Mouse (Mus musculus) 3134 (cell line): Measurements from ENCODE around the gene Impg1.
"Not testable (repeated sequence)": the region's sequence is repeated elsewhere in the genome, so short reads cannot be mapped to it uniquely, and the experiment has no call there.

Experiments
- DNase-seq: peaks from one replicate; pipeline ENCODE4 v3.0.0-alpha.2; 2011; ENCODE audit warnings: low spot score; ENCODE audit not compliant: insufficient read length; ENCODE audit errors: extremely low read depth

The Impg1 gene

GRCm38 (mm10) chr9:80351295-80351677 is 114.0 kb downstream of the Impg1 start:
- DNase-seq, result no peak

- DNase-seq, result no peak
Observed at GRCm38 (mm10) chr9:80344451-80345000, 120.8 kb downstream of the Impg1 start.

GRCm38 (mm10) chr9:80342520-80342919 is 122.8 kb downstream of the Impg1 start:
- no peak for DNase-seq

- DNase-seq, result no peak
Observed at GRCm38 (mm10) chr9:80341756-80342155, 123.5 kb downstream of the Impg1 start.

GRCm38 (mm10) chr9:80340927-80341326 is 124.4 kb downstream of the Impg1 start:
- no peak for DNase-seq

- DNase-seq, result no peak
Observed at GRCm38 (mm10) chr9:80338026-80338425, 127.3 kb downstream of the Impg1 start.

- no peak for DNase-seq
Observed at GRCm38 (mm10) chr9:80335660-80336357, 129.5 kb downstream of the Impg1 start.

- no peak for DNase-seq
Observed at GRCm38 (mm10) chr9:80333998-80334605, 131.2 kb downstream of the Impg1 start.

GRCm38 (mm10) chr9:80333466-80333865 is 131.8 kb downstream of the Impg1 start:
- no peak for DNase-seq

- peak; percentile 56 for DNase-seq
Observed at GRCm38 (mm10) chr9:80332153-80332552, 133.1 kb downstream of the Impg1 start.

GRCm38 (mm10) chr9:80321051-80321887 is 144.0 kb downstream of the Impg1 start:
- not testable (repeated sequence) for DNase-seq

- DNase-seq, result no peak
Observed at GRCm38 (mm10) chr9:80318027-80318426, 147.3 kb downstream of the Impg1 start.

- DNase-seq, result no peak
Observed at GRCm38 (mm10) chr9:80315922-80316321, 149.4 kb downstream of the Impg1 start.

- DNase-seq, result no peak
Observed at GRCm38 (mm10) chr9:80313610-80314009, 151.7 kb downstream of the Impg1 start.

GRCm38 (mm10) chr9:80307629-80308028 is 157.7 kb downstream of the Impg1 start:
- DNase-seq, result no peak

GRCm38 (mm10) chr9:80306853-80307252 is 158.4 kb downstream of the Impg1 start:
- no peak for DNase-seq

GRCm38 (mm10) chr9:80306390-80306789 is 158.9 kb downstream of the Impg1 start:
- no peak for DNase-seq

GRCm38 (mm10) chr9:80303518-80303917 is 161.8 kb downstream of the Impg1 start:
- DNase-seq, result no peak

- no peak for DNase-seq
Observed at GRCm38 (mm10) chr9:80299031-80299430, 166.2 kb downstream of the Impg1 start.

GRCm38 (mm10) chr9:80296086-80296485 is 169.2 kb downstream of the Impg1 start:
- no peak for DNase-seq

- no peak for DNase-seq
Observed at GRCm38 (mm10) chr9:80293056-80293584, 172.2 kb downstream of the Impg1 start.
